Mouse (Mus musculus) spleen, postnatal 36 days (tissue): ENCODE measurements at regions not wholly inside any gene's neighbourhood (a gene's known extent, or its start where the extent isn't known, plus 50 kb on each side); places are given as distances from the start of the nearest gene placed in this dataset.
"Not testable (repeated sequence)": the region's sequence is repeated elsewhere in the genome, so short reads cannot be mapped to it uniquely, and the experiment has no call there.

Experiments used
- DNase-seq, 2 experiments: peaks; one replicate each; pipeline ENCODE4 v3.0.0; 2022; ENCODE audit warnings: low spot score in 2 of 2, mixed read lengths in 1 of 2

- not testable (repeated sequence) for DNase-seq
These were observed 532.0 kb downstream of the Dad1 start for GRCm38 (mm10) chr14:53721901-53722300.

- DNase-seq: not testable (repeated sequence)
These were observed 544.3 kb downstream of the Dad1 start for GRCm38 (mm10) chr14:53709627-53710026.

GRCm38 (mm10) chr14:53704351-53704750, 549.6 kb downstream of the Dad1 start:
- DNase-seq: not testable (repeated sequence)

- not testable (repeated sequence) for DNase-seq
These were observed 550.3 kb downstream of the Dad1 start for GRCm38 (mm10) chr14:53703593-53703992.

- not testable (repeated sequence) for DNase-seq
These were observed 569.8 kb downstream of the Dad1 start for GRCm38 (mm10) chr14:53684100-53684499.

DNA sequence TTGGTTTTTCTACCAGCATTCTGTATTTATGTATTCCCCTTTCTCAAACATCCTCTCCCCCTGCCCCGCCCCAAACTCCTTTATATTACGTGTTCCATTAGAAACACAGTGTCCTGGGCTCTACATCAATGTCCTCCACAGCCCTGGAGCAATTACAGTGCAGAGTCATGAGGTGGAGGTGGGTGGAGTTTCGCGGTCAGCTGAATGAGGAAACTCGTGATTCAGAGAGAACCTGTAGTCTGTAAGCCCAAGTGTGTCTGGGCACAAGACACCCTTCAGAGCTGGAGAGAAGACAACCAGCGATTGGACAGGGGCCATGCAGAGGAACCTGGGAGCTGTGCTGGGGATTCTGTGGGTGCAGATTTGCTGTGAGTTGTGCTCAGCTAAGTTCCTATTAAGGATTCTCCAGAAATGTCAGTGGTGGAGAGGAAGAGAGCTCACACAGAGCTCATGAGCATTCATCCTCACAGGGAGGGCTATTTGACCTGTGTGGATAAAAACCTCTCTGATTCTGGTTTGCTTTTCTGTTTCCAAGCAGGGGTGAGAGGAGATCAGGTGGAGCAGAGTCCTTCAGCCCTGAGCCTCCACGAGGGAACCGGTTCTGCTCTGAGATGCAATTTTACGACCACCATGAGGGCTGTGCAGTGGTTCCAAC, 570.4 kb downstream of the Dad1 start:
- DNase-seq: not testable (repeated sequence)

DNA sequence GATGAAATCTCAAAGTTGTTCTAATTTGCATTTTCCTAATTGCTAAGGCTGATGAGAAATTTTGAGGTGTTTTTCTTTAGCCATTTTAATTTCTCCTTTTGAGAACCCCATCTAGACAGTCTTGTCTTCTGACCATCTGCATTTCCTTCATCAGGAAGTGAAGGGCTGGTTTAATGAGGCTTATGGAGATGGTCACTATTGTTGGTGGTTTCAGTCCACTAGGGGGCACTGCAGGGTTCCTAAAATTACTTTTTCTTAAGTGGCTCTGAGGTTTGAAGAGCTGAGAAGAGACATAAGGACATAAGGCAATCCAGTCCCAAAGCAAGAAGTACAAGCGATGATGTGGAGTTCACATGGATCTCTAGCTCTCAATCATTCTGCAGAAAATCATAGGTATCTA, 571.2 kb downstream of the Dad1 start:
- not testable (repeated sequence) for DNase-seq

- not testable (repeated sequence) for DNase-seq
These were observed 572.6 kb downstream of the Dad1 start for GRCm38 (mm10) chr14:53681320-53681719.

GRCm38 (mm10) chr14:53665681-53666080, 588.2 kb downstream of the Dad1 start:
- DNase-seq: not testable (repeated sequence)

GRCm38 (mm10) chr14:53662700-53663355, 591.1 kb downstream of the Dad1 start:
- not testable (repeated sequence) for DNase-seq

DNA sequence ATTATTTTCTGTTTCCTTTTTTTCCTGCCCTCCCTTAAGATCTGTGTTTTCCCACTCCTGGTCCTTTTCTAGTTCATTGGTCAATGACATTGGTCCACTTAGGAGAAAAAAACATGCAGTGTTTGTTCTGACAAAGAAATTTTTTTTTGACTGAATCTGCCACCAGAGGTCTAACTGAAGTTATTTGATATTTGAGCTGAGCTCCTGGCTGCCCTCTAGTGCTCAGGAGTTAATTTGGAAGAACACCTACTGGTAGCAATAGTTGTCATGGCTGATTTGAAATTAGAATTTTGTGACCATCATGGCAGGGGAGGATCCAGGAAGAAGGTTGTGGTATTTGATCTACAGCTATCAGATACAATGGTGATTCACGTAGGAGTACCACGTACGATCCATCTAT, 599.2 kb downstream of the Dad1 start:
- not testable (repeated sequence) for DNase-seq

DNA sequence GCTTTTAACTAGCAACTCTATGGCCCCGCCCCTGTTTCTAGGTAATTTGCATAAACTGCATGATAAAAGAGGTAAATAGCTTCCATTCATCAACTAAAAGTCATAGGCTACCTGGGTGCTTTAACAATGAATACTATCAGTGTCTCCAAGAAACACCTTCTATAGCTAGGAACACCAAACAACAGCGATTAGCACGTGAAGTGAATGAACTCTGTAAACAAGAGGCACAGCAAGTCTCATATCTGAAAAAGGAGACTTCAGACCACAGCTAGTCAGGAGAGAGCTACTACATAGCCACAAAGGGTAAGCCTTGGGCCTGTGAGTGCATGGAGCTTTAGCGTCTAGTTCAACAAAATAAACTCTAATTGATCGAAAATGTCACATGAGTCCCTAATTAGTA, 602.8 kb downstream of the Dad1 start:
- not testable (repeated sequence) for DNase-seq

DNA sequence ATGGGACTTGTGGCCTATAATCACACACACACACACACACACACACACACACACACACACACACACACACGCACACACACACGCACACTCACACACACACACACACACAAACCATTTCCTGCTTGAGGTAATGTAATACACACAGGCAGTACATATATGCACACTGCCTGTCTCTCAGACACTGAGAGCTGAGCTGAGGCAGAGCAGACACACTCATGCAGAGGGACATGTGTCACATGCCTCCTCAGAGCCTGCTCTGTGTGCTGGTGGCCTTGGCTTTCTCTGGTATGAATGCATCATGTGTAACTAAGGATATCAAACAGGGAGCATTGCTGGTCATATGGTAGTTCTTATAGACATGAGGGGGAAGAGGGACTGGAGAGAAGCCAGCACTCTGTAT, 604.7 kb downstream of the Dad1 start:
- not testable (repeated sequence) for DNase-seq

- not testable (repeated sequence) for DNase-seq
These were observed 613.5 kb downstream of the Dad1 start for GRCm38 (mm10) chr14:53640441-53640840.

- DNase-seq: not testable (repeated sequence)
These were observed 616.2 kb downstream of the Dad1 start for GRCm38 (mm10) chr14:53637664-53638063.

DNA sequence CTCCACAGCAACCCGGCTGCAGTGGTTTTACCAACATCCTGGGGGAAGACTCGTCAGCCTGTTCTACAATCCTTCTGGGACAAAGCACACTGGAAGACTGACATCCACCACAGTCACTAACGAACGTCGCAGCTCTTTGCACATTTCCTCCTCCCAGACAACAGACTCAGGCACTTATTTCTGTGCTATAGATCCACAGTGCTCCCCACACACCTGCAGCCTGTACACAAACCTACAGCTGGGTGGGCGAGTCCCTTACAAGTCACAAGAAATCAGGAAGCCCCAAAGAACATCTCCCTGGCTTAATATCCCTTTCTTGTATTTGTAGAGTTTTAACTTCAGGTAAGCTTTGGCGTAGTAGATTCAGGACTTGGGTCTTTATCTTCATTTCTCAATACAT, 618.7 kb downstream of the Dad1 start:
- not testable (repeated sequence) for DNase-seq

DNA sequence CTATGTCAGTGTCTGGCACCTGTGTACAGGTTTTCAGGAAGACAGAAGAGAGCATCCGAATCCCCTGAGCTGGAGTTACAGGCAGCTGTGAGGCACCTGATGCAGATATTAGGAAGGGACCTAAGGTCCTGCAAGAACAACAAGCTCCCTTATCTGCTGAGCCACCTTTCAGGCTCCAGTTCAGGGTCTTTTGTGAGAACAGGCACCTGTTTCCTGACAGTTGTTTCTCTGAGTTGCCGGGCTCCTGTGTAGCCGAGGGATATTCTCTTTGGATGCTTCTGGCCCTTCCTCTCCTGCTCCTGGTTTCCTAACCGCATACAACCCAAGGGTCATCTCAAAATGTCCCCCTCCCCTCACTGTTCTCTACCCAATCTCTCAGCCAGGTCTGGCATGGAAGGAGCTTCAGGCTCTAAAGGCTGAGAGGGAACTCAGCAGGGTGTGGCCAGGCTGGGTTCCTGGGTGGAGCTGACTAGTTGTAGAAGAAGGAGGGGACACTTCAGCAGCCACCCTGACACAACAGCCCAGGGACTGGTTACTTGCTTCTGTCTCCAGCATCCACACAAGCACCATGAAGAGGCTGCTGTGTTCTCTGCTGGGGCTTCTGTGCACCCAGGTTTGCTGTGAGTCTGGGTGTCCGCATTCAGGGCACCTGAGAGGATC, 619.5 kb downstream of the Dad1 start:
- not testable (repeated sequence) for DNase-seq

DNA sequence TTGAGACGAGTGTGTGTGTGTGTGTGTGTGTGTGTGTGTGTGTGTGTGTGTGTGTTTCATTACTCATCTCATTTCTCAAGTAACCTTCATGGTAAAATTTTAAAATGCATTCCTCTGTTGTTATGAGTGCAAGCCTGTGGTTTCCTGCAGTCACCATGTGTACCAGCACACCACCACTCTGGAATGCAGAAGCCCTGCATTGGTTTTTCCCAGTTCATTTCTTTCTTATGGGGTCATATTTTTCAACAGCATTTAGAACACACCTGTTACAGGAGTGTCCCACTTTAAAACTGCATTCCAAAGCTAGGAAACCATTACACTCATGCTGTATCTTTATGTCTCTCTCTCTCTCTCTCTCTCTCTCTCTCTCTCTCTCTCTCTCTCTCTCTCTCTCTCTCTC, 620.2 kb downstream of the Dad1 start:
- DNase-seq: not testable (repeated sequence)

- not testable (repeated sequence) for DNase-seq
These were observed 632.5 kb downstream of the Dad1 start for GRCm38 (mm10) chr14:53621376-53621775.

DNA sequence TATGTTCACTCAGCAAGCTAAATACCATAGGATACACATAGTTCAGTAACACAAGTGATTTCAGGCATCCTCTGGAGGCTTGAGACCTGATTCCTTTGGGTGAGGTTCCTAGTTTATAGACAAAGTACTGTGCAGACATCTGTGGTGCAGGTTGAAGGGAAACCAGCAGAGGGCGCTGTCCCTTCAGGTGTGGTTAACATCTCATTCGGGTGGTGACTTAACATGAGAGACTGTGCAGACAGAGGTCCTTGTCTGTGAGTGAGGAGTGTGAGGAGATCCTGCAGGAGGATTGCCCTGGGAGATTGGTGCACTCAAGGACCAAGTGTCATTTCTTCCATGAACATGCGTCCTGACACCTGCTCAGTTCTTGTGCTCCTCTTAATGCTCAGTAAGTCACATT, 637.8 kb downstream of the Dad1 start:
- not testable (repeated sequence) for DNase-seq

- no peak for DNase-seq
These were observed 639.6 kb downstream of the Dad1 start for GRCm38 (mm10) chr14:53614341-53614740.

DNA sequence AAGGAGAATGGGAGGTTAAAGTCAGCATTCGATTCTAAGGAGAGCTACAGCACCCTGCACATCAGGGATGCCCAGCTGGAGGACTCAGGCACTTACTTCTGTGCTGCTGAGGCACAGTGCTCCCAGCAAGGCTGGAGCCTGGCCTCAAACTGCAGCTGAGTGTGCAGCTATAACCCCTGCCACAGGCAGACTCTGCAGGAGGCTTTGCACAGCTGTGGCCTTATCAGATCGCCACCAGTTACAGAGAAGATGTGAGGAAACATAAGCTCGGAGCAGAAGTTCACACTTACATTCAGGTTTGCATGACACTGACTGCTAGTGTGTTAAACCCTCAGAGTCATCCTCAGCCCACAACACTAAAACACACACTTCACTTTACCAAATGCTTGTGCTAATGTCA, 654.6 kb downstream of the Dad1 start:
- DNase-seq: not testable (repeated sequence)

DNA sequence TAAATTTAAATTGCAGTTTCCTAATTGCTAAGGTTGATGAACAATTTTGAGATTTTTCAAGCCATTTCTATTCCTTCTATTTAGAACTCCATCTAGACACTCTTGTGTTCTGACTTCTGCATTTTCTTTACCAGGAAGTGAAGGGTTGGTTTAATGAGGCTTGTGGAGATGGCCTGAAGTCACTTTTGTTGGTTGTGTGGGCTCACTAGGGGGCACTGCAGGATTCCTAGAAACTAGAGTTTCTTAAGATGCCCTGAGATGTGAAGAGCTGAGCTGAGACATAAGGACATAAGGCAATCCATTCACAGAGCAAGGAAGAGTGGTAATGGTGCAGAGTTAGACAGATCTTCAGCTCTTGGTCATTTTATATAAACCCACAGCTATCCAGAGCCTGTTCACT, 656.6 kb downstream of the Dad1 start:
- DNase-seq: not testable (repeated sequence)
